Mouse (Mus musculus): Measurements from ENCODE around the gene Fgfr2. TPM values are rescaled to one million over a fixed set of nuclear protein-coding genes. Genes with fewer than 3 reads are reported as not detected.
"Not testable (repeated sequence)": the region's sequence is repeated elsewhere in the genome, so short reads cannot be mapped to it uniquely, and the experiment has no call there.

Gene Fgfr2
- polyA plus RNA-seq, 1 experiment, result 14.8 TPM

DNA sequence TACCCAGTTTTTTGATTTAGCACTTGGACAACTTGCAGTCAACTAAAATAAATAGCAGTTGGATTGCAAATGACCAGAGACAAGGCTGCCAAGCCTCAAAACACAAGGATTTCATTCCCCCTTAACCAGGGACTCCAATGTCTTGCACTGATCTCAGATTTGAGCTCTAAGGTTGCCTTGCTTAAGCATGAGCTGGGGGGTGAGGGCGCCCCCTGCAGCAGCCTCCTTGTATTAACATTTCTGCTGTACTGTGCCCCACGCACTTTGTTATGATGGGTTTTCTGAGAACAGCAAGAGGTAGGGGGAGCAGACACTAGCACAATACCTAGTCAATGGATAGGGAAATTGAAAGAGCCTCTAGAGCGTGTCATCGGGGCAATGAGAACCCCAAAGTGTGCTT is 615.8 kb downstream of the Fgfr2 start:
- Histone ChIP-seq H3K27me3 (replicated peaks; ENCODE audit: control insufficient read depth, insufficient read depth, low read length) (no peaks in the 10 kb centered on the region), H3K27ac (ENCODE audit: insufficient read depth, low read depth, low read length) (no peak overlapping the region), H3K36me3 (ENCODE audit: control insufficient read depth, insufficient read depth, low read length) (no peaks in the 10 kb centered on the region), H3K4me3 (ENCODE audit: insufficient read depth, low read depth, low read length) (no peak overlapping the region), H3K4me1 (ENCODE audit: control insufficient read depth, insufficient read depth, low read length) (no peaks in the 10 kb centered on the region)
- DNase-seq, result peak; percentile 4
- TF ChIP-seq POLR2A (IDR thresholded peaks at IDR 0.05; ENCODE audit: low read depth, low read length), result no peak
- peak; percentile 34; the same call in 1 of the 2 replicates for TF ChIP-seq CTCF (conservative IDR thresholded peaks at IDR 0.05; ENCODE audit: insufficient read depth, insufficient read length, low read depth, low read length)
- 66% methylated on average over 4 of the region's 4 CpGs for WGBS

DNA sequence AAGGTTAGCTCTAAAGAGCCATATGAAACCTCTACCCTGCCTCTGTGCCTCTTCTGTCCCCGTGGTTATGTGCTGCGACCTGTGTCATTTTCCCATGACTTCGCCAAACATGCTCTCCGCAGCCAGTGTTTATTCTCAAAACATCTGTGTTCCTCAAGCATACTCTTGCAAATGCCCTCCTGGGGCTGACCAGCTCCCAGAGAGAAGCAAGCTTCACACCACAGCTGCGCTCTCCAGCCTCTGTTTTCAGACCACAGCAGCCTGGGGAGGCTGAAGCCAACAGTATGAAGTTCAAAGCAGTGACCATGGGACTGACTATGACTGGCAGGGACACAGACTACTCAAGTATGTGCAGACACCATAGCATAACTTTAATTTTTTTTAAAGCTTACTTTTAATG is 616.9 kb downstream of the Fgfr2 start:
- WGBS, result 36% methylated on average over 5 of the region's 5 CpGs
- Histone ChIP-seq H3K36me3 (ENCODE audit: control insufficient read depth, insufficient read depth, low read length) (no peaks in the 10 kb centered on the region), H3K27ac (ENCODE audit: insufficient read depth, low read depth, low read length) (no peak overlapping the region), H3K4me1 (ENCODE audit: control insufficient read depth, insufficient read depth, low read length) (no peaks in the 10 kb centered on the region), H3K4me3 (ENCODE audit: insufficient read depth, low read depth, low read length) (no peak overlapping the region), H3K27me3 (replicated peaks; ENCODE audit: control insufficient read depth, insufficient read depth, low read length) (no peaks in the 10 kb centered on the region)
- DNase-seq, result peak; percentile 11
- no peak for TF ChIP-seq POLR2A (IDR thresholded peaks at IDR 0.05; ENCODE audit: low read depth, low read length)
- TF ChIP-seq CTCF (conservative IDR thresholded peaks at IDR 0.05; ENCODE audit: insufficient read depth, insufficient read length, low read depth, low read length), result no peak

DNA sequence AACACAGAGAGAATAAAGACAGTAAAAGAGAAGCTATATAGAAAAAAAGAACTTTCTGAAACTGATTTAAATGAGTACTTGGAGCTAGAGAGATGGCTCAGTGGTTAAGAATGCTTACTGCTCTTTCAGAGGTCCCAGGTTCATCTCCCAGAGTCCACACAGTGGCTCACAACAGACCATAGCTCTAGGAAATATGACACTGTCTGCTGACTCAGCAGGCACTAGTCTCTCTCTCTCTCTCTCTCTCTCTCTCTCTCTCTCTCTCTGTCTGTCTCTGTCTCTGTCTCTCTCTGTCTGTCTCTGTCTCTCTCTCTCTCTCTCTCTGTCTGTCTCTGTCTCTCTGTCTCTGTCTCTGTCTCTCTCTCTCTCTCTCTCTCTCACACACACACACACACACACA is 620.7 kb downstream of the Fgfr2 start:
- not testable (repeated sequence) for H3K4me3 ChIP-seq (ENCODE audit: insufficient read depth, low read depth, low read length); H3K27ac ChIP-seq (ENCODE audit: insufficient read depth, low read depth, low read length); H3K4me1 ChIP-seq (ENCODE audit: control insufficient read depth, insufficient read depth, low read length); H3K27me3 ChIP-seq (replicated peaks; ENCODE audit: control insufficient read depth, insufficient read depth, low read length); DNase-seq; H3K36me3 ChIP-seq (ENCODE audit: control insufficient read depth, insufficient read depth, low read length)

DNA sequence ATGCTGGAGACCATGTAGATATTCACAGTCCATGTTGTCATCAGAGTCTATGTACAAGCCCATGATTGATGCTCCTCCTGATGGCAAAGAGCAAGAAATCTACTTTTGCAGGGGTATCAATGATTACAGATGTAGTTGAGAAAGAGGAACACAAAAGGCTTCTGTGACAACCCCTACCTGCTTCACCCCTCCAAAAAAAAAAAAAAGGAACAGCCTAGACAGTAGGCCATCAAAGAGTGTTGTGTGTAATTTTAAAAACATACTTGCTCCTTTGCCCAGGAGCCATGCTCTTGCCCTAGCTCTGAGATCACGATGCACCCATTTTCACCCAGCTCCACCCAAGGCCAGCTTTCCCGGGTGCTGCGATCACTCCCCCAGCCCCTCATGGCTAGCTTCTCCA is 626.0 kb downstream of the Fgfr2 start:
- 96% methylated on average over 3 of the region's 3 CpGs for WGBS
- H3K27me3 ChIP-seq (replicated peaks; ENCODE audit: control insufficient read depth, insufficient read depth, low read length), result no peaks in the 10 kb centered on the region

DNA sequence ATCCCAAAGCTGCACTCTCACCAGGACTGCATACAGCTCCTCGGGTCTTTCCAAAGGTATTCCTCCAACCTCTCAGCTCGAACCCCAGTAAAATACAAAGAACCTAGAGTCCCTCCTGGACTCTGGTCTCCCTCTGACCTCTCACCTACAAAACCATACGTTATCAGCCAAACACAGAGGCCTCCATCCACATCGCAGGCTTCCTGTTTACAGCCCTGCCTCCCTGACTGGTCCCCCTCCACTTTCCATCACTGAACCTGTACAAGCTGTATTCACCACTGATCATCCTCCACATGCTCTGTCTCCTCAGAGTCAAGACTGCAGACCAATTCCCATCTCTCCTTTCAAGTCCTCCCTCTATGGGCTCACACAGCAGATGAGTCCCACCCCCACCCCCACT is 628.9 kb downstream of the Fgfr2 start:
- Histone ChIP-seq H3K4me3 (ENCODE audit: insufficient read depth, low read depth, low read length) (no peak overlapping the region), H3K27ac (ENCODE audit: insufficient read depth, low read depth, low read length) (no peak overlapping the region), H3K4me1 (ENCODE audit: control insufficient read depth, insufficient read depth, low read length) (no peaks in the 10 kb centered on the region), H3K27me3 (replicated peaks; ENCODE audit: control insufficient read depth, insufficient read depth, low read length) (no peaks in the 10 kb centered on the region), H3K36me3 (ENCODE audit: control insufficient read depth, insufficient read depth, low read length) (no peaks in the 10 kb centered on the region)
- DNase-seq, result no peak
- no peak for TF ChIP-seq POLR2A (IDR thresholded peaks at IDR 0.05; ENCODE audit: low read depth, low read length)
- no peak for TF ChIP-seq CTCF (conservative IDR thresholded peaks at IDR 0.05; ENCODE audit: insufficient read depth, insufficient read length, low read depth, low read length)
- 45% methylated on average over 4 of the region's 4 CpGs for WGBS

More for the DNA sequence above, 626.0 kb downstream of the Fgfr2 start:
- no peak for DNase-seq
- TF ChIP-seq CTCF (conservative IDR thresholded peaks at IDR 0.05; ENCODE audit: insufficient read depth, insufficient read length, low read depth, low read length), result no peak
- no peak for TF ChIP-seq POLR2A (IDR thresholded peaks at IDR 0.05; ENCODE audit: low read depth, low read length)
- Histone ChIP-seq H3K4me3 (ENCODE audit: insufficient read depth, low read depth, low read length) (no peak overlapping the region), H3K4me1 (ENCODE audit: control insufficient read depth, insufficient read depth, low read length) (no peaks in the 10 kb centered on the region), H3K27ac (ENCODE audit: insufficient read depth, low read depth, low read length) (no peak overlapping the region), H3K36me3 (ENCODE audit: control insufficient read depth, insufficient read depth, low read length) (no peaks in the 10 kb centered on the region)

DNA sequence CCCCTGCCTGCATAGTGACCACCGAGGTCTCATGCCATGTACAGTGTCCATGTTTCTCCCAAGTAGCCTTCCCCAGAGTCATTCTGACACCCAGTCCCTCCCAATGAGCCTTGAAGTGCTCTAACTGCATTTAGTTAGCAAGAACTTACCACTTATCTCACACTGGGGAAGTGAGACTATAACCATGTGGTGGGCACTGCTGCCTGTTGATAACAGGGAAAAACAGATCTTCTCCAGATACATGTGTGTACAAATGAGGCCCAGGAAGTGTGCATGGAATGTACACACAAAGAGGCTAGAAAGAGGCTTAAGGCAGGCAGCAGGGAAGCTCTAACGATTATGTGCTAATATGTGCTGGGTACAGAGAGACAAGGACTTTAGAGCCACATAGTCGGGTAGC is 629.5 kb downstream of the Fgfr2 start:
- TF ChIP-seq POLR2A (IDR thresholded peaks at IDR 0.05; ENCODE audit: low read depth, low read length) (no peak), CTCF (conservative IDR thresholded peaks at IDR 0.05; ENCODE audit: insufficient read depth, insufficient read length, low read depth, low read length) (no peak)
- no peaks in the 10 kb centered on the region for H3K36me3 ChIP-seq (ENCODE audit: control insufficient read depth, insufficient read depth, low read length)
- 71% methylated on average over 3 of the region's 3 CpGs for WGBS
- no peak for DNase-seq
- H3K4me1 ChIP-seq (ENCODE audit: control insufficient read depth, insufficient read depth, low read length), result no peaks in the 10 kb centered on the region
- H3K27ac ChIP-seq (ENCODE audit: insufficient read depth, low read depth, low read length), result no peak overlapping the region
- no peaks in the 10 kb centered on the region for H3K27me3 ChIP-seq (replicated peaks; ENCODE audit: control insufficient read depth, insufficient read depth, low read length)
- H3K4me3 ChIP-seq (ENCODE audit: insufficient read depth, low read depth, low read length), result no peak overlapping the region

DNA sequence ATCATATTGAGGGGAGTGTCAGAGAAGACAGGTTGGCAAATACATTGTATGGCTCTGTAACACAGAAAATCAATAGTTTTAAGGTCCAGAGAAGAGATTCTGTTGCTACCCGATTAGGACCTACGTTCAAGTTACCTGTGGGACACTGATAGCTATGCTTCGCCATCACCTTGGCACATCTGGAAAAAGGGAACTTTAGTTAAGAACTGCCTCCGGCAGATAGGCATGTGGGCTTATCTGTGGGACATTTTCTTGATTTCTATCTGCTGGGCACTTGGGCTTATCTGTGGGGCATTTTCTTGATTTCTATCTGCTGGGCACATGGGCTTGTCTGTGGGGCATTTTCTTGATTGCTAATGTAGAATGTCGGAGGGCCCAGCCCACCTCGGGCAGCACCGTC is 631.2 kb downstream of the Fgfr2 start:
- H3K4me3 ChIP-seq (ENCODE audit: insufficient read depth, low read depth, low read length), result no peak overlapping the region
- TF ChIP-seq POLR2A (IDR thresholded peaks at IDR 0.05; ENCODE audit: low read depth, low read length) (no peak), CTCF (conservative IDR thresholded peaks at IDR 0.05; ENCODE audit: insufficient read depth, insufficient read length, low read depth, low read length) (no peak)
- H3K27me3 ChIP-seq (replicated peaks; ENCODE audit: control insufficient read depth, insufficient read depth, low read length), result no peaks in the 10 kb centered on the region
- H3K4me1 ChIP-seq (ENCODE audit: control insufficient read depth, insufficient read depth, low read length), result no peaks in the 10 kb centered on the region
- DNase-seq, result no peak
- 95% methylated on average over 7 of the region's 7 CpGs for WGBS
- no peaks in the 10 kb centered on the region for H3K36me3 ChIP-seq (ENCODE audit: control insufficient read depth, insufficient read depth, low read length)
- no peak overlapping the region for H3K27ac ChIP-seq (ENCODE audit: insufficient read depth, low read depth, low read length)

DNA sequence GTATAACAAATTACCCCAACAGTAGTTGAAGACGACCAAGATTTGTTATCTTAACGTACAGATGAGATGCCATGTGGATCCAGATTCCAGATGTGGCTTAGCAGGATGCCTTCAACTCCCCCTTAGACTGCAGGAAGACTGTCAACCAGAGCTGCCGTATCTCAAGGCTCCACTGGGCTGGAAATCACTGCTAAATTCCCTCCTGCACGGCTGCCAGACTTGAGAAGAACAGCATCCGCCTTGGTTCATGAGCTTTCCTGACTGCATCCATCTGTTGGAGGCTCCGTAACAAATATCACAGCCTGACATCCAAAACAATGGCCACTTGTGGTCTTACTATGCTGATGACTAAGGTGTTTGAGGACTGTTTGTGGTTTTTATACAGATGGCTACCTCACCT is 635.8 kb downstream of the Fgfr2 start:
- no peak for DNase-seq
- Histone ChIP-seq H3K27ac (ENCODE audit: insufficient read depth, low read depth, low read length) (no peak overlapping the region), H3K4me1 (ENCODE audit: control insufficient read depth, insufficient read depth, low read length) (no peaks in the 10 kb centered on the region), H3K36me3 (ENCODE audit: control insufficient read depth, insufficient read depth, low read length) (no peaks in the 10 kb centered on the region), H3K4me3 (ENCODE audit: insufficient read depth, low read depth, low read length) (no peak overlapping the region), H3K27me3 (replicated peaks; ENCODE audit: control insufficient read depth, insufficient read depth, low read length) (no peaks in the 10 kb centered on the region)
- WGBS, result 39% methylated on average over 6 of the region's 6 CpGs
- TF ChIP-seq POLR2A (IDR thresholded peaks at IDR 0.05; ENCODE audit: low read depth, low read length) (no peak), CTCF (conservative IDR thresholded peaks at IDR 0.05; ENCODE audit: insufficient read depth, insufficient read length, low read depth, low read length) (no peak)

Measured in kidney, adult 2 months (tissue).